Mouse (Mus musculus) hindbrain, embryonic 13.5 days (tissue): ENCODE results near the gene Gm10134. TPM values are rescaled to one million over a fixed set of nuclear protein-coding genes. Genes with fewer than 3 reads are reported as not detected.

ENCODE experiments used
- ATAC-seq: fragments of 200-750 bp; cut with Nextera tagmentation; 2 replicates; pipeline ENCODE4 v1.8.0; 2017; ENCODE audit warnings: moderate TSS enrichment; ENCODE audit not compliant: low FRiP score
- H3K27ac ChIP-seq: fragments of 300-500 bp; sonication (generic); 2 replicates; pipeline ENCODE4 v1.5.1; 2015; ENCODE audit warnings: inconsistent platforms, mild to moderate bottlenecking, moderate library complexity
- H3K27me3 ChIP-seq: fragments of 300-500 bp; sonication (generic); 2 replicates; pipeline ENCODE4 v1.6.1; 2015; ENCODE audit warnings: mild to moderate bottlenecking, inconsistent platforms
- H3K36me3 ChIP-seq: fragments of 300-500 bp; sonication (generic); 2 replicates; pipeline ENCODE4 v1.6.1; 2015; ENCODE audit warnings: mild to moderate bottlenecking, inconsistent platforms
- H3K4me1 ChIP-seq: fragments of 300-500 bp; sonication (generic); replicated peaks from 2 replicates; pipeline ENCODE4 v1.6.1; 2015; ENCODE audit warnings: inconsistent platforms
- H3K4me2 ChIP-seq: fragments of 300-500 bp; sonication (generic); 2 replicates; pipeline ENCODE4 v1.6.1; 2015; ENCODE audit warnings: inconsistent platforms, mild to moderate bottlenecking, moderate library complexity
- H3K4me3 ChIP-seq: fragments of 300-500 bp; sonication (generic); 2 replicates; pipeline ENCODE4 v1.5.1; 2015; ENCODE audit warnings: mild to moderate bottlenecking, inconsistent platforms
- H3K9ac ChIP-seq: fragments of 300-500 bp; sonication (generic); 2 replicates; pipeline ENCODE4 v1.6.1; 2015; ENCODE audit warnings: mild to moderate bottlenecking, inconsistent platforms
- H3K9me3 ChIP-seq: fragments of 300-500 bp; sonication (generic); 2 replicates; pipeline ENCODE4 v1.6.1; 2016; ENCODE audit warnings: inconsistent platforms
- WGBS: fragments of 180-500 bp; shearing (Covaris S2); methylation state at CpG from one replicate; pipeline ENCODE4 v1.1.7; 2015; 5-methylcytosine and 5-hydroxymethylcytosine counted together
- polyA plus RNA-seq: library from polyadenylated mRNA; unstranded; fragments of >200 nt; fragmentation: Nextera tagmentation; extraction: Ambion mirVana; gene quantifications from 2 replicates; pipeline ENCODE4 v1.2.1, GENCODE M21; 2015

Gene Gm10134
- polyA plus RNA-seq, 1 experiment from 2014 or later, result 3.6 TPM

GRCm38 (mm10) chr2:28512798-28513401 is 7.0 kb downstream of the Gm10134 start, which contains the start of gene Ralgds:
Ralgds (plus strand) TSS chr2:28513125.
- Histone ChIP-seq H3K27ac (peak within 1 kb of the TSS; percentile 95), H3K4me2 (peak within 1 kb of the TSS; percentile 84), H3K4me1 (peaks cover 41% of the 10 kb centered on the region), H3K36me3 (peaks cover 19% of the 10 kb centered on the region), H3K27me3 (0 out of 2 replicates have a peak, but pooled peaks cover 14% of the 10 kb centered on the region), H3K9ac (peak within 1 kb of the TSS; percentile 99), H3K4me3 (peak within 1 kb of the TSS; percentile 88), H3K9me3 (no peaks in the 10 kb centered on the region)
- peak; percentile 70 for ATAC-seq
- under 1% methylated on average over 32 of the region's 71 CpGs for WGBS

- peak overlapping the region; percentile 99 for H3K9ac ChIP-seq
- 6% methylated on average over 39 of the region's 47 CpGs for WGBS
Measured at GRCm38 (mm10) chr2:28513431-28514370, 7.8 kb downstream of the Gm10134 start.

DNA sequence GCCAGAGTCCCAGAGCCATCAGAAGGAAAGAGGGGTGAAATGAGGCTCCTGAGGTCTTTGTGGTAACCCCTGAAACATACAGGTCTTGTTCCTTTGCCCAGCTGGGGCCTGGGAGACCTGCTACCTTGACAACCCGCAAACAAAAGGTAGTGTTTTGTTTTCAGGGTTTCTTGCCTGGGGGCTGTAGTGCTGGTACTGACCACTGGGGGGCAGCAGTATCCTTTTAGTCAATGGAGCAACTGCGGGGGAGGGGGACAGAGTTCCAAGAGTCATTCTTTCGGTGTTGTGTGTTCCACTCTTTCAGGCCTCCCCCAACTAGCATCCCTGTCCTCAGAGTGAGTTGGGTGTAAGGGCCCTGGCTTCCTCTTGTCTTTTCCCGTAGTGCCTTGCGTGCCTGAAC is 8.6 kb downstream of the Gm10134 start:
- Histone ChIP-seq H3K4me3 (peak overlapping the region; percentile 88), H3K36me3 (peaks cover 19% of the 10 kb centered on the region), H3K4me1 (peaks cover 57% of the 10 kb centered on the region), H3K9ac (peak overlapping the region; percentile 99), H3K4me2 (peak overlapping the region; percentile 84), H3K27me3 (0 out of 2 replicates have a peak, but pooled peaks cover 14% of the 10 kb centered on the region), H3K9me3 (no peaks in the 10 kb centered on the region), H3K27ac (peak overlapping the region; percentile 95)
- no peak for ATAC-seq
- WGBS, result 16% methylated on average over 5 of the region's 5 CpGs

More at GRCm38 (mm10) chr2:28513431-28514370, 7.8 kb downstream of the Gm10134 start:
- Histone ChIP-seq H3K27me3 (0 out of 2 replicates have a peak, but pooled peaks cover 14% of the 10 kb centered on the region), H3K36me3 (peaks cover 19% of the 10 kb centered on the region), H3K4me3 (peak overlapping the region; percentile 88), H3K27ac (peak overlapping the region; percentile 95), H3K4me1 (peaks cover 49% of the 10 kb centered on the region), H3K4me2 (peak overlapping the region; percentile 84), H3K9me3 (no peaks in the 10 kb centered on the region)
- peak; percentile 60 for ATAC-seq

- Histone ChIP-seq H3K4me3 (no peak overlapping the region), H3K4me2 (peak overlapping the region; percentile 27; the same call in 1 of the 2 replicates), H3K9ac (peak overlapping the region; percentile 26; the same call in 1 of the 2 replicates), H3K36me3 (peaks cover 28% of the 10 kb centered on the region), H3K27ac (peak overlapping the region; percentile 55), H3K9me3 (no peaks in the 10 kb centered on the region), H3K4me1 (peaks cover 86% of the 10 kb centered on the region), H3K27me3 (no peaks in the 10 kb centered on the region)
- 45% methylated on average over 5 of the region's 5 CpGs for WGBS
- no peak for ATAC-seq
Measured at GRCm38 (mm10) chr2:28517206-28517909, 11.5 kb downstream of the Gm10134 start.

DNA sequence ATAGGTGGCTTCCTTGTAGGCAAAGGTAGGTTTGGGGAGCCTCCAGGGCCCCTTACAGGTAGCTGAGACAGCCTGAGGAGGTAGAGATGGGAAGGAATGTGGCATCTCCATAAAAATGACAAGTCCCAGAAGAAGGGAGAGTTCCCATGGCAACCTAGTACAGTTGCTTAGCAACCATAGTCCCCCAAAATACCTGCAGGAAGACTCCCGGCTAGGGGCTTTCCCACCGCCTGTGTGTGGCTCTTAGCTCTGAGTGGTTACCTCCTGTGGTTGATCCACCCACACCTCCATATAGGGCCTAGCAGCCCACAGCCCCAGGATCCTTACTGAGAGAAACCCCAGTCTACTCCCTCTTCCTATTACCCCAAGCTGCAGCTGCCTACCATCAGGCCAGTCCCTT is 12.3 kb downstream of the Gm10134 start:
- Histone ChIP-seq H3K36me3 (peaks cover 33% of the 10 kb centered on the region), H3K9ac (peak overlapping the region; percentile 53), H3K4me2 (peak overlapping the region; percentile 27; the same call in 1 of the 2 replicates), H3K27me3 (no peaks in the 10 kb centered on the region), H3K27ac (peak overlapping the region; percentile 55), H3K9me3 (no peaks in the 10 kb centered on the region), H3K4me1 (peaks cover 90% of the 10 kb centered on the region), H3K4me3 (no peak overlapping the region)
- ATAC-seq, result no peak
- 17% methylated on average over 2 of the region's 2 CpGs for WGBS

GRCm38 (mm10) chr2:28520581-28520980 is 14.7 kb downstream of the Gm10134 start:
- Histone ChIP-seq H3K4me1 (peaks cover 95% of the 10 kb centered on the region), H3K9me3 (no peaks in the 10 kb centered on the region), H3K27ac (no peak overlapping the region), H3K36me3 (peaks cover 29% of the 10 kb centered on the region), H3K4me2 (no peak overlapping the region), H3K27me3 (no peaks in the 10 kb centered on the region), H3K9ac (peak overlapping the region; percentile 35; the same call in 1 of the 2 replicates), H3K4me3 (no peak overlapping the region)
- ATAC-seq, result no peak
- WGBS, result 60% methylated on average over 5 of the region's 5 CpGs

- no peak for ATAC-seq
- Histone ChIP-seq H3K36me3 (peaks cover 19% of the 10 kb centered on the region), H3K4me1 (peaks cover 95% of the 10 kb centered on the region), H3K27ac (no peak overlapping the region), H3K9me3 (no peaks in the 10 kb centered on the region), H3K9ac (peak overlapping the region; percentile 39; the same call in 1 of the 2 replicates), H3K4me3 (no peak overlapping the region), H3K27me3 (no peaks in the 10 kb centered on the region), H3K4me2 (no peak overlapping the region)
- WGBS, result 85% methylated on average over 6 of the region's 6 CpGs
Measured at GRCm38 (mm10) chr2:28521571-28522151, 15.8 kb downstream of the Gm10134 start.

DNA sequence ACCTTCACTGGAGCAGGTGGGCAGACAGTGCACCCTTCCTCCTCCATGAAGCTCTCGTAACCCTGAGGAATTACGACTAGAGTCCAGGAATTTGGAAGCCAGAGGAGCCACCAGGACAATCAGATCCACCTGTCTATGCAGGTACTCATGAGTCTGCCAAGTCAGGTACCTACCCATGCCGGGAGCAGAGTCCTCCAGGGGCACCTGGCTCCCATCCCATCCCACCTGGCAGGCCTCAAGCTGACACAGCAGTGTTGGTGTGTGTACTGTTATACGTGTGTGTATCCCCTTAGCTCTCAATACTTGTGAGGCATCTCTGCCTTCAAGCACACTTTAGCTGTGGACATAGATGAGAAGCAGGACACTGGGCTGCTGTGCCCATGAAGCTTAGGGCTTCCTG is 16.3 kb downstream of the Gm10134 start:
- ATAC-seq, result no peak
- no peak overlapping the region for H3K4me3 ChIP-seq
- peaks cover 95% of the 10 kb centered on the region for H3K4me1 ChIP-seq
- no peak overlapping the region for H3K27ac ChIP-seq
- no peaks in the 10 kb centered on the region for H3K9me3 ChIP-seq
- H3K27me3 ChIP-seq, result no peaks in the 10 kb centered on the region
- whole genome bisulfite sequencing, result 91% methylated on average over 4 of the region's 4 CpGs
- H3K4me2 ChIP-seq, result no peak overlapping the region
- 0 out of 2 replicates have a peak overlapping the region, but pooled peaks have one; percentile 39 for H3K9ac ChIP-seq
- H3K36me3 ChIP-seq, result peaks cover 17% of the 10 kb centered on the region

DNA sequence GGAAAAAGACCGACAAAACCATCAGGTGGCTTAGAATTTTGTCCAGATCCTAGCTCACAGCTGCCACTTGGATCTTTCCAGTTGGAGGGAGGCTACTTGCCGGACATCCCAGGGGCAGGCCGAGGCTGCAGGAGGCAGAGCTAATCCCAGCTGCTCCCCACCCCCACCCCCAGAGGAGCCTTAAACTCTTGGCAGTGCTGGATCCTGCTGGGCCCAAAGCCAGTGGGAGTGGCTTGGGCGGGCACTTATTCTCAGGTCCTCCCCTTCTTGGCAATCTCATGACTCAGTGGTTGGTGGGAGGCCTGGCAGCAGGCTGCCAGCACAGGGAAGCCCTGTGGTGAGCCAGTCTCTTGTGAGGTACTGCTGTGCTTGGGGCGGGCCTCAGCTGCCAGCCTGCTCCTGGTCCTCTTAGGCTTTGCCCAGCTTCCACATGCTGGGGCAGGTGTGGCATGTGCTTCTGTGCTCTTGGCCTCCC is 17.8 kb downstream of the Gm10134 start:
- Histone ChIP-seq H3K27me3 (no peaks in the 10 kb centered on the region), H3K36me3 (peaks cover 14% of the 10 kb centered on the region), H3K9me3 (no peaks in the 10 kb centered on the region), H3K27ac (peak overlapping the region; percentile 77), H3K4me3 (no peak overlapping the region), H3K9ac (no peak overlapping the region), H3K4me1 (peaks cover 95% of the 10 kb centered on the region), H3K4me2 (no peak overlapping the region)
- peak; percentile 82 for ATAC-seq
- 9% methylated on average over 5 of the region's 5 CpGs for WGBS

DNA sequence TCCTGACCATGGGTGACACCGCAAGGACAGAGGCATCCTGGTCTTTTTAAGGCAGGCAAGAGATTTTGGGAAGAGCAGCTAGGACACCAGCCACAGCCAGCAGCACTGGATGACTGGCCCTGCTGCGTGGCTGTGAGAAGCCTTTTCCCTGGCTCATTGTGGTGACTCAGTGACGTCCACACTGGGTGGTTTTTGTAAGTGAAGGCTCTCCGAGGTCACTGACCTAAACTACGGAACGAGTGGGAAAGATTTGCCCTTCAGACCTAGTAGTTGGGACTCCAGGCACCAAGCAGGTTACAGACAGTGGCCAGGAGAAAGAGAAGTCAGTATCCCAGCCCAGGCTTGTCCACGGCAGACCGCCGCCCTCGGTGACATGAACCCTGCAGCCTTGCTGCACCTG is 18.5 kb downstream of the Gm10134 start:
- 81% methylated on average over 10 of the region's 10 CpGs for WGBS
- peaks cover 95% of the 10 kb centered on the region for H3K4me1 ChIP-seq

GRCm38 (mm10) chr2:28525219-28525942 is 19.5 kb downstream of the Gm10134 start:
- WGBS, result 15% methylated on average over 11 of the region's 11 CpGs
- peak overlapping the region; percentile 25; the same call in 1 of the 2 replicates for H3K4me2 ChIP-seq
- H3K27me3 ChIP-seq, result no peaks in the 10 kb centered on the region
- no peaks in the 10 kb centered on the region for H3K9me3 ChIP-seq
- H3K4me3 ChIP-seq, result no peak overlapping the region; the same call in 1 of the 2 replicates
- ATAC-seq, result peak; percentile 57
- peaks cover 95% of the 10 kb centered on the region for H3K4me1 ChIP-seq
- peaks cover 14% of the 10 kb centered on the region for H3K36me3 ChIP-seq
- H3K9ac ChIP-seq, result peak overlapping the region; percentile 66
- H3K27ac ChIP-seq, result peak overlapping the region; percentile 77

More for the DNA sequence above, 18.5 kb downstream of the Gm10134 start:
- Histone ChIP-seq H3K4me2 (no peak overlapping the region), H3K36me3 (peaks cover 14% of the 10 kb centered on the region), H3K9ac (no peak overlapping the region), H3K27ac (peak overlapping the region; percentile 77), H3K9me3 (no peaks in the 10 kb centered on the region), H3K27me3 (no peaks in the 10 kb centered on the region), H3K4me3 (no peak overlapping the region)
- ATAC-seq, result no peak
